In the genomic region with DNA sequence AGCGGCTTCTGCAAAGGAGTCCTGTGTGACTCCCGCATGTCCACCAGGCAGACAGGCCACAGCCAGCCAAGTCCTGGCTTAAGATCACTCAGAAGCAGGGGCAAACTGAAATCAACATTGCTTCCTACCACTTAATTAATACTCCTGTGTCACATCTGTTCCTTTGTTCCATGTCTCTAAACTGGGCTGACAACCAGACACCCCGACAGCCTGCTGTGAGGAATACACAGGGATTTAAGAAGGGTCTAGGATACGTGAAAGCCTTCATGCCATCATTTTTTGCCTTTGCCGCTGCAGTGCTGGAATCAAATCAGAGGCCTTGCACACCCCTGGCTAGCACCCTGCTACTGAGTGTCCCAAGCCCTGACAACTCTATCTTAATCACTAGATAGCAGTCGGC, we compare ENCODE assay signal across 16 mouse cellular contexts. TPM values are rescaled to one million over a fixed set of nuclear protein-coding genes. Genes with fewer than 3 reads are reported as not detected.
DNase-seq lines count a peak whose midpoint lies in the region; ATAC-seq and TF ChIP-seq lines count a peak whose summit lies in the region.
"Had no signal": no experiment of that assay in that cellular context is flagged by ENCODE, and none has a peak within 500 bp of the region (broad histone marks: within the 10 kb centered on the region; RNA-seq: fewer than 3 reads in every experiment).

No protein-coding gene starts in this region.

- H3K9me3 ChIP-seq in lung, postnatal 0 days (ENCODE audit: low read length), result no peaks in the 10 kb centered on the region
- no peaks in the 10 kb centered on the region for H3K9me3 ChIP-seq in forebrain, embryonic 14.5 days (replicated peaks; ENCODE audit: control insufficient read depth, low read length)
- H3K9me3 ChIP-seq: embryonic facial prominence, embryonic 13.5 days; G1E had no signal

- 53% methylated on average over 6 of the region's 6 CpGs for WGBS in lung, postnatal 0 days
- 41% methylated on average over 6 of the region's 6 CpGs for WGBS in lung, adult 2 months
- 39% methylated on average over 6 of the region's 6 CpGs for WGBS in forebrain, embryonic 14.5 days

- no peak for TF ChIP-seq EP300 in lung, postnatal 0 days (IDR thresholded peaks at IDR 0.05)

- H3K4me1 ChIP-seq in lung, postnatal 0 days (ENCODE audit: insufficient read depth, low read depth, low read length), result peaks cover 35% of the 10 kb centered on the region
- H3K4me1 ChIP-seq in lung, adult 2 months (ENCODE audit: control insufficient read depth, insufficient read depth, low read length), result peaks cover 35% of the 10 kb centered on the region
- H3K4me1 ChIP-seq in forebrain, embryonic 14.5 days (ENCODE audit: control insufficient read depth, insufficient read depth, low read length), result peaks cover 10% of the 10 kb centered on the region

- no peak overlapping the region for H3K4me2 ChIP-seq in lung, postnatal 0 days (replicated peaks; ENCODE audit: low read depth, low read length)
- H3K4me2 ChIP-seq in forebrain, embryonic 14.5 days (ENCODE audit: low read length), result no peak overlapping the region
- H3K4me2 ChIP-seq: embryonic facial prominence, embryonic 13.5 days; liver, embryonic 11.5 days had no signal

- DNase-seq in heart, adult 11 months, result peak; percentile 83
- DNase-seq in heart, postnatal 4 days, result no peak
- DNase-seq in lung, postnatal 0 days (ENCODE audit: low spot score), result peak; percentile 36
- no peak for DNase-seq in lung, adult 2 months
- peak; percentile 64 for DNase-seq in forebrain, embryonic 14.5 days (ENCODE audit: low spot score)
- no peak for DNase-seq in testis, postnatal 10 days (ENCODE audit: low spot score)
- DNase-seq: cerebellum, postnatal 36 days; heart, postnatal 10 days; kidney, postnatal 10 days; layer of hippocampus, adult 9-11 months had no signal

- TF ChIP-seq CTCF in lung, postnatal 0 days (IDR thresholded peaks at IDR 0.05), result no peak
- TF ChIP-seq CTCF in lung, adult 2 months (IDR thresholded peaks at IDR 0.05; ENCODE audit: insufficient read depth, low read length), result no peak

- H3K27ac ChIP-seq in lung, postnatal 0 days (ENCODE audit: low read length), result no peak overlapping the region
- H3K27ac ChIP-seq in forebrain, embryonic 14.5 days (ENCODE audit: low read depth, low read length), result no peak overlapping the region
- H3K27ac ChIP-seq: embryonic facial prominence, embryonic 13.5 days had no signal

- no peak overlapping the region for H3K4me3 ChIP-seq in lung, postnatal 0 days (ENCODE audit: low read depth, low read length)
- H3K4me3 ChIP-seq in lung, adult 2 months (replicated peaks; ENCODE audit: extremely low read depth, low read depth, low read length), result no peak overlapping the region
- H3K4me3 ChIP-seq in forebrain, embryonic 14.5 days (ENCODE audit: low read depth, low read length), result no peak overlapping the region
- H3K4me3 ChIP-seq: embryonic facial prominence, embryonic 13.5 days had no signal

- no peaks in the 10 kb centered on the region for H3K36me3 ChIP-seq in lung, postnatal 0 days (ENCODE audit: insufficient read depth, low read length)
- H3K36me3 ChIP-seq in forebrain, embryonic 14.5 days (ENCODE audit: control insufficient read depth, insufficient read depth, low read length), result no peaks in the 10 kb centered on the region
- H3K36me3 ChIP-seq: embryonic facial prominence, embryonic 13.5 days had no signal

- ATAC-seq in lung, postnatal 0 days, result peak; percentile 53
- ATAC-seq in forebrain, embryonic 14.5 days, result peak; percentile 66; the same call in 1 of the 2 replicates
- peak; percentile 32; the same call in 1 of the 2 replicates for ATAC-seq in monocyte, adult 5-6 weeks (replicated peaks; ENCODE audit: insufficient number of reproducible peaks, low FRiP score, low TSS enrichment, poor library complexity, severe bottlenecking)
- ATAC-seq in inflammation-experienced regulatory T-cells, adult 6 months, result no peak
- ATAC-seq: intestine, postnatal 0 days had no signal

- no peaks in the 10 kb centered on the region for H3K27me3 ChIP-seq in lung, postnatal 0 days (replicated peaks; ENCODE audit: insufficient read depth, low read length)
- no peaks in the 10 kb centered on the region for H3K27me3 ChIP-seq in forebrain, embryonic 14.5 days (replicated peaks; ENCODE audit: control insufficient read depth, insufficient read depth, low read length)
- H3K27me3 ChIP-seq: embryonic facial prominence, embryonic 13.5 days had no signal

- TF ChIP-seq POLR2A in lung, adult 2 months (IDR thresholded peaks at IDR 0.05; ENCODE audit: borderline replicate concordance, extremely low read depth, low read depth, low read length), result no peak

- no peak overlapping the region for H3K9ac ChIP-seq in lung, postnatal 0 days (replicated peaks; ENCODE audit: low read depth)
- H3K9ac ChIP-seq in forebrain, embryonic 14.5 days (ENCODE audit: low read length), result 0 out of 2 replicates have a peak overlapping the region, but pooled peaks have one; percentile 1
- H3K9ac ChIP-seq: embryonic facial prominence, embryonic 13.5 days had no signal

RNA-seq across cellular contexts. Expression of a gene that starts 12.8 kb away (rescaled TPM):
- 10 to 100 TPM; 27.8 to 29.0 TPM for total RNA-seq in heart, postnatal 4 days (2021)
- polyA plus RNA-seq in lung, postnatal 0 days (2015; fragmentation: Nextera tagmentation; extraction: Ambion mirVana), result 22.0 and 25.1 TPM in 2 replicates
- 18.6 and 21.8 TPM in 2 replicates for polyA plus RNA-seq in lung, adult 2 months (2012; rRNA removed)
- 11.3 and 15.1 TPM in 2 replicates for polyA plus RNA-seq in forebrain, embryonic 14.5 days (2014; fragmentation: Nextera tagmentation; extraction: Ambion mirVana)
- 89.4 to 118 TPM (median 107 TPM) in 3 replicates for total RNA-seq in monocyte, adult 5-6 weeks (2017)
- 10 to 100 TPM; 10.7 to 13.1 (median 11.1) TPM for polyA plus RNA-seq in inflammation-experienced regulatory T-cells, adult 6 months (2017; shearing (Covaris generic))

Comparison
In these comparisons a context has a peak if more than half of its experiments do, and no peak if none do; other contexts are left out.
1. DNase-seq: peak in heart, adult 11 months (single experiment), lung, postnatal 0 days (single experiment) and forebrain, embryonic 14.5 days (single experiment); none in heart, postnatal 4 days (single experiment), lung, adult 2 months (single experiment) and testis, postnatal 10 days (single experiment).